Mouse (Mus musculus): Measurements from ENCODE around the gene 1700028K03Rik.

GRCm38 (mm10) chr5:107498806-107499310, 35.7 kb upstream of the 1700028K03Rik start:
- TF ChIP-seq POLR2A (IDR thresholded peaks at IDR 0.05; ENCODE audit: control insufficient read depth in 1 of 2, insufficient read depth in 1 of 2, low read depth in 1 of 2, low read length in 2 of 2, poor library complexity in 1 of 2) (no peak), EP300 (IDR thresholded peaks at IDR 0.05; ENCODE audit: low read depth in 1 of 2, low read length in 2 of 2) (no peak), CHD2 (IDR thresholded peaks at IDR 0.05; ENCODE audit: low read length) (no peak), CTCF (IDR thresholded peaks at IDR 0.05 in 2 of 3, conservative IDR thresholded peaks at IDR 0.05 in 1 of 3; ENCODE audit: control insufficient read depth in 1 of 3, insufficient read depth in 1 of 3, low read depth in 2 of 3, low read length in 3 of 3, poor library complexity in 1 of 3, severe bottlenecking in 1 of 3) (no peak), POLR2AphosphoS5 (IDR thresholded peaks at IDR 0.05; ENCODE audit: borderline replicate concordance, low read depth, low read length) (no peak)

All from MEL (cell line).